Mouse (Mus musculus): ENCODE measurements around the gene Stag2.

Gene Stag2

DNA sequence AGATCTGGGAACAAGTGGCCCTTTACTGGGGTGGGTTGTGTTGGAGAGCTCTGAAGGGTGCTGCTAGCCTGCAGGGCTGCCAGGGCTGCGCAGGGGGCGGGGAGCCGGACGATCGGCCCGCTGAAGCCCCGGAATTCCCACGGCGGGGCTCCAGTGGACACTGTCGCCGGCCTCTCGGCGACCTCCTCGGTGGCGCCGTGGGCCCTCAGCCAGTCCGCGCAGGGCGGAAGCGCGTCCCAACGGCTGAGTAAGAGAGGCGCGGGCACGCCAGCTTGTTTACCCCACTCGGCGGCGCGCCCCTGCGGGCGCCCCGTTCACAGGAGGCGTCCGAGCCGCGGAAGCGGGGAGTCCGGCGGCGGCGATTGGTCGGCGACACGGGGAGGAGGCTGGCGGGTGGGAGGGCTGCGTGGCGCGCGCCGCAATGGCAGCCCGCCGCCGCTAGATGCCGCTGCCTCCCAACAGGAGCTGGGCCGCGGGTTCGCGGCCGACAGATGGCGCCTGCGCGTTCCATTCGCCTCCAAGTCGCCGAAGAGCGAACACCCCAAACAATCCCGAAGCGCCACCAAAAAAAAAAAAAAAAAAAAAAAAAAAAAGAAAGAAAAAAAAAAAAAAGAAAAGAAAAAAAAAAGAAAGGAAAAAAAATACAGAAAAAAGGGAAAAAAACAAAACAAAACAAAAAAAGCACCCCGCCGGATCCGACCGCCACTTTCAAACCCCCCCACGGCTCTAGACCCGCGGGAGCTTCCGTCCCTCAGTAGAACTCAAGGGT, at the start of gene Stag2:
Gene Stag2, plus strand, starts transcription at position 530 of the 769 bp plus-strand sequence.
- DNase-seq (ENCODE audit: low spot score) = peak; percentile 58

- DNase-seq (ENCODE audit: low spot score) = no peak
Observed at GRCm38 (mm10) chrX:42107137-42107536, 42.0 kb upstream of the Stag2 start.

GRCm38 (mm10) chrX:42110585-42110984, 38.5 kb upstream of the Stag2 start:
- DNase-seq (ENCODE audit: low spot score) = no peak

- DNase-seq (ENCODE audit: low spot score) = no peak
Observed at GRCm38 (mm10) chrX:42119442-42120048, 29.6 kb upstream of the Stag2 start.

GRCm38 (mm10) chrX:42124963-42125697, 24.0 kb upstream of the Stag2 start:
- DNase-seq (ENCODE audit: low spot score) = no peak

- DNase-seq (ENCODE audit: low spot score) = no peak
Observed at GRCm38 (mm10) chrX:42139882-42140281, 9.2 kb upstream of the Stag2 start.

DNA sequence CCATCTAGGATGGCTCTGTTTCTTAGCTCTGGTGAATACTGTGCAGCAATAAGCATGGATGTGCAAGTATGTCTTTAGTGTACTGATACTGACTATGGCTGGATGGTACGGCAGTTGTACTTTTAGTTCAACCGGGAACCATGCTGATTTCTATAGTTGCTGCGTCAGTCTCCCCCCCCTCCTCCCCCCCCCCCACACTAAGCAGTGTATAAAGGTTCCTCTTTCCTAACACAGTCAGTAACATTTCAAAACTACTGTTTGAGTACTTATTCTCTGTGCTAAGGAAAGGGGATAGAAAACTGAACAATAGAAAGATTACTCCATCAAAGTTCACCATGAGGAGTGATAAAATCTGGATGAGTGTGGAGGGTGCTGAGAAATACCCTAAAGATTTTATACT, 6.5 kb upstream of the Stag2 start:
- no peak for DNase-seq (ENCODE audit: low spot score)

DNA sequence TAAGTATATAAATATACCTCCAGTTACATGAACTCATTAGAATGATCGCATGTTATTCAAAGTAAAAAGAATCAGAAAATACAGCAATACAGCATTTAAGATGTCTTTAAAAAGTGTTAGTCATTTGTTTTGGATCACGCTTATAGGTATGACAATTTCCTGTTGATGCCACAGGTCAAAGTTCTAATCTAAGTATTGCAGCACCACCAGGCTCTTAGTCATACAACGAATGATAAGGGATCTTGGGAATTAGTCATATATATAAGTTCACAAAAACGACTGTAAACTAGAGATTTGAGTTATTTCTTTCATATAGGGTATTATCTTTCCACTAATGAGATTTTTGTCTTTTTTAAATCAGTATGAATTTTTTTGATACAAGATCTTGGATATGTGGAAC, 5.1 kb upstream of the Stag2 start:
- no peak for DNase-seq (ENCODE audit: low spot score)

- DNase-seq (ENCODE audit: low spot score) = no peak
Observed at GRCm38 (mm10) chrX:42148016-42148451, 1.1 kb upstream of the Stag2 start.

GRCm38 (mm10) chrX:42149557-42150345, 634 bp downstream of the Stag2 start:
- DNase-seq (ENCODE audit: low spot score) = peak; percentile 9

DNA sequence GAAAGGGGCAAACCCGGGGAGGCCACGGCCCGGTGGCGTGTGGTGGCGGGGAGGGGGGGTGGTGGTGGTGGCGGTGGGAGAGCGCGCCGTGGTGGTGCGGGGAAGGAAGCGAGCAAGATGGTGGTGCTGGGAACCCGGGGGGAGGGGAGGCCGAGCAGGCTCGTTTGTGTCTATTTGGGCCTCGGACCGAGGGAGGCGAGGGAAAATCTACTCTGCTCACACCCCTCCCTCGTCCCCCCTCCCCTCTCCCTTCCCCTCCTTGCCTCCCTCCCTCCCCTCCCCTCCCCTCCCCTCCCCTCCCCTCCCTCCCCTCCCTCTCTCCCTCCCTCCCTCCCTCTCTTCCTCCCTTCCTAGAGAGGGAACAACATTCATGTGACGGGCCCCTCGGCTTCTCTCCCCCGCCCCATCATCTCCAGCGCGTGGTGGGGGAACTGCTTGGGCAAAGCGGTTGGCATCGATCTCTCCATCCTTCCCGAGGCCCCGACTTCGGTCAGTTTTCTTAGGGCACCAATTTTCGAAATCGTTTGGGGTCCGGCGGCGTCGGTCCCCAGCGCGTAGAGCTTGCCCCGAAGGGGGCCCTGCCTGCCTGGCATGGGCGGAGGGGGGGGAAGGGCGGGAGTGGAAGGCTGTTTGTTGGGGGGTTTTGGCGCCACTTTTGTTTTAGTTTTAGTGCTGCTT, 1.4 kb downstream of the Stag2 start:
- DNase-seq (ENCODE audit: low spot score) = peak; percentile 48

- no peak for DNase-seq (ENCODE audit: low spot score)
Observed at GRCm38 (mm10) chrX:42151024-42151754, 2.1 kb downstream of the Stag2 start.

GRCm38 (mm10) chrX:42151903-42152369, 2.8 kb downstream of the Stag2 start:
- DNase-seq (ENCODE audit: low spot score) = peak; percentile 65

DNA sequence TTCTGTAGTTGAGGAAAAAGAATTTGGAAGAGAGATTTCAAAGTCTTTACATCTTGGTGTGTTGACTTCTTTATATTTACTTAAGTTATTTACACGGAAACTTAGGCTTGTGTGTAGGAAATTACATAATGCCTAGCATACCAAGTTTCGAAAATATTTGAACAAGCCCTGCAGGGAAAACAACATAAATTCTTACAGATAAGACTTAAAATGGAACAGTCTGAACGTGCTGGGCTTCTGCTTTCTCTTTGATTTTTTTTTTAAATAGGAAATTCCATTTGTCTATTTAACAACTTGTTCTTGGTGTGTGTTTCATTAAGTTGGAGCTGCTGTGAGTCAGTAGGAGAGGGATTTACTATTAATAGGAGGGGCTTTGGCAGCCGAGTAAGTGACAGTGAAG, 3.9 kb downstream of the Stag2 start:
- no peak for DNase-seq (ENCODE audit: low spot score)

DNA sequence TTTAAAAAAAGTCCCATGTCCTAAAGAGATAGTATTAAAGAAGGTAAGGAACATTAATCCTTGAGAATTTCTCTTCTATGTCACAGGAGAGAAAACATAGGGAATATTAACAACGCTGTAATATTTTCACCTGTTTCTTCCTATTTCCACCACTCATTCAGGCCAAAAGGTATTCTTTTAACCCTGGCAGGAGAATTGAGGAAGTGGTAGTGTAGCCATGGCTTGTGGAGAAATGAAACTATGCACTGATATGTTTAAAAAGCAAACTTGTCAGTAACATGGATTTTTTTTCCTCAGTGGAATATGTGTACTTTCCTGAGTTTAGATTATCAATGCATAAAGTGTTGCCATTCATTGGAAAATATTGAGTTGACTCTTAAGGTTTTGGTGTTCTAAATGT, 16.3 kb downstream of the Stag2 start:
- no peak for DNase-seq (ENCODE audit: low spot score)

- no peak for DNase-seq (ENCODE audit: low spot score)
Observed at GRCm38 (mm10) chrX:42170811-42171210, 21.7 kb downstream of the Stag2 start.

DNA sequence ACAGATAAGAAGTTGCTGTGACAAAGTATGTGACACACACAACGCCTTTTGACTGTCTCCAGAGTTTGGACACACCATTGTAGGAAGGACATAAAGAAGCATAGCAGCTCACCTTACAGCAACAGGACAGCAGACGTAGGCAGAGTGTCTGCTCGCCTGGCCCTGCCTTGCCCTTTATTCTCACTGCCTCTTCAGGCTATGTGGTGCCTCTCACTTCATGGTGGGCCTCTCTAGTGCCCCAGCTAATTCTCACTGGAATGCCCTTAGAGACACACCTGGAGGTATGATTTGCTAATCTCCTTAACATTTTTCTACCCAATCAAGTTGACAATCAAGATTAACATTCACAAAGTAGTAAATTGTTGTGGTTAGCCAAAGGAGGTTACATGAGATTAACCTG, 38.5 kb downstream of the Stag2 start:
- DNase-seq (ENCODE audit: low spot score) = no peak

GRCm38 (mm10) chrX:42188825-42189426, 39.8 kb downstream of the Stag2 start:
- DNase-seq (ENCODE audit: low spot score) = no peak

GRCm38 (mm10) chrX:42194608-42195007, 45.5 kb downstream of the Stag2 start:
- no peak for DNase-seq (ENCODE audit: low spot score)

- DNase-seq (ENCODE audit: low spot score) = no peak
Observed at GRCm38 (mm10) chrX:42202482-42202881, 53.4 kb downstream of the Stag2 start.
